Mouse (Mus musculus) CD4-positive, CD25-positive, alpha-beta regulatory T cell, adult 4 months (primary cell): Measurements from ENCODE around the gene Tecr. TPM values are rescaled to one million over a fixed set of nuclear protein-coding genes. Genes with fewer than 3 reads are reported as not detected.

Experiments used
- ATAC-seq: one replicate; pipeline ENCODE4 v1.8.0; 2017
- polyA plus RNA-seq, 2 experiments: library from polyadenylated mRNA; unstranded; fragments of 100-300 nt; shearing (Covaris generic); gene quantifications; one replicate each; pipeline ENCODE4 v1.2.1; 2017

The Tecr gene
- polyA plus RNA-seq = 100 to 1,000 TPM; 408 to 507 TPM

GRCm38 (mm10) chr8:83607661-83608397 lies at the start of gene Tecr, which contains the start of gene Dnajb1:
Gene Tecr, minus strand, starts transcription at chr8:83607971.
Gene Dnajb1, plus strand, starts transcription at chr8:83608193.
- ATAC-seq = peak; percentile 82

- ATAC-seq = no peak
These were observed 48.9 kb upstream of the Tecr start for GRCm38 (mm10) chr8:83656484-83657246.

- ATAC-seq = no peak
These were observed 48.3 kb upstream of the Tecr start for GRCm38 (mm10) chr8:83656043-83656442.

GRCm38 (mm10) chr8:83654725-83655124 lies 47.0 kb upstream of the Tecr start:
- no peak for ATAC-seq

GRCm38 (mm10) chr8:83653662-83654017 lies 45.9 kb upstream of the Tecr start:
- no peak for ATAC-seq

- peak; percentile 21 for ATAC-seq
These were observed 45.2 kb upstream of the Tecr start for GRCm38 (mm10) chr8:83652744-83653661.

GRCm38 (mm10) chr8:83652030-83652743 lies 44.4 kb upstream of the Tecr start, which contains the start of gene Gipc1:
Gene Gipc1, plus strand, starts transcription at chr8:83652677.
- ATAC-seq = peak; percentile 98

- ATAC-seq = no peak
These were observed 41.9 kb upstream of the Tecr start for GRCm38 (mm10) chr8:83649699-83650098.

- no peak for ATAC-seq
These were observed 40.3 kb upstream of the Tecr start for GRCm38 (mm10) chr8:83648031-83648430.

GRCm38 (mm10) chr8:83647511-83647910 lies 39.7 kb upstream of the Tecr start:
- no peak for ATAC-seq

- ATAC-seq = no peak
These were observed 31.9 kb upstream of the Tecr start for GRCm38 (mm10) chr8:83639649-83640048.

- no peak for ATAC-seq
These were observed 31.1 kb upstream of the Tecr start for GRCm38 (mm10) chr8:83638856-83639255.

- no peak for ATAC-seq
These were observed 24.4 kb upstream of the Tecr start for GRCm38 (mm10) chr8:83632083-83632707.

GRCm38 (mm10) chr8:83625676-83626299 lies 18.0 kb upstream of the Tecr start:
- no peak for ATAC-seq

GRCm38 (mm10) chr8:83624739-83625138 lies 17.0 kb upstream of the Tecr start:
- ATAC-seq = no peak

GRCm38 (mm10) chr8:83623549-83623948 lies 15.8 kb upstream of the Tecr start:
- ATAC-seq = no peak

- peak; percentile 93 for ATAC-seq
These were observed 14.7 kb upstream of the Tecr start for GRCm38 (mm10) chr8:83622389-83622989.

GRCm38 (mm10) chr8:83621691-83622388 lies 14.1 kb upstream of the Tecr start:
- ATAC-seq = no peak

- no peak for ATAC-seq
These were observed 12.0 kb upstream of the Tecr start for GRCm38 (mm10) chr8:83619568-83620285.
